Mouse (Mus musculus) ovary, adult 10 weeks (tissue): Measurements from ENCODE around the gene Mre11a. TPM values are rescaled to one million over a fixed set of nuclear protein-coding genes. Genes with fewer than 3 reads are reported as not detected.

Source experiments
- polyA plus RNA-seq: library from polyadenylated mRNA; stranded (reverse); fragments of 350-450 nt; fragmentation: Illumina TruSeq; extraction: RNeasy Lipid Tissue Mini Kit (QIAGEN cat#74804); gene quantifications from one replicate; pipeline ENCODE4 v1.2.3, GENCODE M21; 2014

Gene Mre11a
- polyA plus RNA-seq = 82.6 TPM

GRCm38 (mm10) chr9:14784039-14785002 lies at the start of gene Mre11a, which contains the start of gene Ankrd49:
Mre11a (plus strand) TSS chr9:14784654.
Ankrd49 (minus strand) TSS chr9:14784856.

GRCm38 (mm10) chr9:14740151-14740924 lies 44.1 kb upstream of the Mre11a start, which contains the start of gene Piwil4:
Piwil4 (minus strand) TSS chr9:14740733.

GRCm38 (mm10) chr9:14752001-14752522 lies 32.4 kb upstream of the Mre11a start, which contains the start of gene Fut4:
Fut4 (minus strand) TSS chr9:14752393.

GRCm38 (mm10) chr9:14770803-14771471 lies 13.5 kb upstream of the Mre11a start, which contains the start of gene 1700012B09Rik:
1700012B09Rik (minus strand) TSS chr9:14771030.

GRCm38 (mm10) chr9:14859868-14860639 lies 75.6 kb downstream of the Mre11a start, which contains the start of gene Gpr83:
Gpr83 (plus strand) TSS chr9:14860210.

Other genes starting within 250 kb of the Mre11a start
- 20.6 TPM for gene Amotl1, start 139.6 kb upstream of the Mre11a start, polyA plus RNA-seq
- gene Piwil4, start 43.9 kb upstream of the Mre11a start, polyA plus RNA-seq = 0.43 TPM
- 3.5 TPM for gene Fut4, start 32.3 kb upstream of the Mre11a start, polyA plus RNA-seq
- 1.9 TPM for gene 1700012B09Rik, start 13.6 kb upstream of the Mre11a start, polyA plus RNA-seq
- 61.9 TPM for gene Ankrd49, start 202 bp downstream of the Mre11a start, polyA plus RNA-seq
- 1.3 TPM for gene Gpr83, start 75.6 kb downstream of the Mre11a start, polyA plus RNA-seq
- not detected for gene Izumo1r, start 119.3 kb downstream of the Mre11a start, polyA plus RNA-seq